ENCODE assay signal across 8 mouse cellular contexts in genomic region chr14:103842896-103843295, GRCm38 (mm10). TPM values are rescaled to one million over a fixed set of nuclear protein-coding genes. Genes with fewer than 3 reads are reported as not detected.
DNase-seq lines count a peak whose midpoint lies in the region; ATAC-seq lines count a peak whose summit lies in the region.

No protein-coding gene starts in this region.

- peak overlapping the region; percentile 98 for H3K4me2 ChIP-seq in heart, embryonic 12.5 days
- H3K4me2 ChIP-seq in hindbrain, embryonic 11.5 days (replicated peaks; ENCODE audit: low read depth, low read length) = peak overlapping the region; percentile 89
- peak overlapping the region; percentile 49 for H3K4me2 ChIP-seq in liver, embryonic 13.5 days

- peak overlapping the region; percentile 88 for H3K27ac ChIP-seq in heart, embryonic 12.5 days (ENCODE audit: poor library complexity, severe bottlenecking)
- peak overlapping the region; percentile 87 for H3K27ac ChIP-seq in brown adipose tissue, adult 24 weeks (replicated peaks; ENCODE audit: low read depth, low read length)
- peak overlapping the region; percentile 70; the same call in 1 of the 2 replicates for H3K27ac ChIP-seq in hindbrain, embryonic 11.5 days (ENCODE audit: low read depth, low read length)
- H3K27ac ChIP-seq in liver, embryonic 13.5 days = no peak overlapping the region

- H3K36me3 ChIP-seq in heart, embryonic 12.5 days = no peaks in the 10 kb centered on the region
- no peaks in the 10 kb centered on the region; the same call in 1 of the 2 replicates for H3K36me3 ChIP-seq in hindbrain, embryonic 11.5 days (ENCODE audit: control insufficient read depth, insufficient read depth, low read length)
- H3K36me3 ChIP-seq in liver, embryonic 13.5 days = no peaks in the 10 kb centered on the region

- no peak for DNase-seq in heart, postnatal 4 days
- no peak for DNase-seq in hindbrain, embryonic 11.5 days (ENCODE audit: low spot score)
- no peak for DNase-seq in liver, embryonic 13.5 days
- no peak for DNase-seq in embryo, embryonic 11 days
- no peak for DNase-seq in layer of hippocampus, adult 18-20 months (ENCODE audit: low spot score in 2 of 2)

- H3K9ac ChIP-seq in heart, embryonic 12.5 days = peak overlapping the region; percentile 80
- H3K9ac ChIP-seq in hindbrain, embryonic 11.5 days (ENCODE audit: low read depth, low read length) = peak overlapping the region; percentile 61
- no peak overlapping the region for H3K9ac ChIP-seq in liver, embryonic 13.5 days

- no peak for ATAC-seq in heart, embryonic 12.5 days (ENCODE audit: insufficient number of reproducible peaks, low FRiP score)
- no peak for ATAC-seq in hindbrain, embryonic 11.5 days (ENCODE audit: low FRiP score)
- ATAC-seq in liver, embryonic 13.5 days (ENCODE audit: low read depth) = no peak
- no peak for ATAC-seq in CD4-positive, CD25-positive, alpha-beta regulatory T cell, adult 4 months

- no peaks in the 10 kb centered on the region for H3K27me3 ChIP-seq in heart, embryonic 12.5 days (replicated peaks)
- H3K27me3 ChIP-seq in hindbrain, embryonic 11.5 days (ENCODE audit: control insufficient read depth, insufficient read depth, low read length) = no peaks in the 10 kb centered on the region
- H3K27me3 ChIP-seq in liver, embryonic 13.5 days = peaks cover 29% of the 10 kb centered on the region

- peak overlapping the region; percentile 68 for H3K4me3 ChIP-seq in heart, embryonic 12.5 days
- peak overlapping the region; percentile 67 for H3K4me3 ChIP-seq in brown adipose tissue, adult 24 weeks (ENCODE audit: insufficient read depth, low read depth, low read length)
- peak overlapping the region; percentile 58 for H3K4me3 ChIP-seq in hindbrain, embryonic 11.5 days (ENCODE audit: low read depth, low read length)
- H3K4me3 ChIP-seq in liver, embryonic 13.5 days (replicated peaks) = peak overlapping the region; percentile 44

- 10% methylated on average over 16 of the region's 16 CpGs for WGBS in heart, embryonic 12.5 days
- WGBS in hindbrain, embryonic 11.5 days = 7% methylated on average over 16 of the region's 16 CpGs
- 12% methylated on average over 16 of the region's 16 CpGs for WGBS in liver, embryonic 13.5 days (ENCODE audit: insufficient replicate concordance)

- H3K9me3 ChIP-seq in heart, embryonic 12.5 days (replicated peaks) = no peaks in the 10 kb centered on the region
- no peaks in the 10 kb centered on the region for H3K9me3 ChIP-seq in hindbrain, embryonic 11.5 days (ENCODE audit: control insufficient read depth, low read length)
- H3K9me3 ChIP-seq in liver, embryonic 13.5 days (replicated peaks) = no peaks in the 10 kb centered on the region

- H3K4me1 ChIP-seq in heart, embryonic 12.5 days (replicated peaks) = peaks cover 12% of the 10 kb centered on the region
- H3K4me1 ChIP-seq in brown adipose tissue, adult 24 weeks (ENCODE audit: control insufficient read depth, insufficient read depth, insufficient read length, low read length) = peaks cover 2% of the 10 kb centered on the region; the same call in 1 of the 2 replicates
- no peaks in the 10 kb centered on the region for H3K4me1 ChIP-seq in hindbrain, embryonic 11.5 days (replicated peaks; ENCODE audit: control insufficient read depth, insufficient read depth, low read length)
- no peaks in the 10 kb centered on the region for H3K4me1 ChIP-seq in liver, embryonic 13.5 days (replicated peaks)

RNA-seq across cellular contexts. Expression of gene Ednrb, which starts 1.3 kb away (rescaled TPM):
- 120 and 130 TPM in 2 replicates for polyA plus RNA-seq in heart, embryonic 12.5 days (2016; fragmentation: Nextera tagmentation; extraction: Ambion mirVana)
- 10 to 100 TPM; 38.1 to 42.6 TPM for total RNA-seq in heart, postnatal 4 days (2021)
- 11.8 and 12.6 TPM in 2 replicates for polyA plus RNA-seq in brown adipose tissue, adult 24 weeks (2012; ENCODE audit: insufficient read depth, insufficient read length, missing spikeins)
- 149 and 164 TPM in 2 replicates for polyA plus RNA-seq in hindbrain, embryonic 11.5 days (2014; fragmentation: Nextera tagmentation; extraction: Ambion mirVana)
- 8.9 and 11.4 TPM in 2 replicates for polyA plus RNA-seq in liver, embryonic 13.5 days (2015; fragmentation: Nextera tagmentation; extraction: Ambion mirVana)
- polyA plus RNA-seq in CD4-positive, CD25-positive, alpha-beta regulatory T cell, adult 4 months (2017; shearing (Covaris generic)) = under 1 TPM in 1 of 2 experiments, not detected in 1; 0.20 TPM
- total RNA-seq in layer of hippocampus, adult 18-20 months (2021) = 10 to 100 TPM; 32.0 to 36.1 TPM
